Mouse (Mus musculus): ENCODE data around the gene Atg16l2. TPM values are rescaled to one million over a fixed set of nuclear protein-coding genes. Genes with fewer than 3 reads are reported as not detected.
A peak's percentile ranks its signal among the peaks of the same experiment; 100 is the strongest.

Atg16l2 gene
- polyA plus RNA-seq, 1 experiment, result not detected

GRCm38 (mm10) chr7:101301361-101301880, 630 bp downstream of the Atg16l2 start:
- TF ChIP-seq POLR2A (IDR thresholded peaks at IDR 0.05; ENCODE audit: insufficient read depth, low read depth, low read length) (no peak), CTCF (IDR thresholded peaks at IDR 0.05; ENCODE audit: insufficient read depth, low read depth, low read length) (no peak)
- H3K4me3 ChIP-seq (ENCODE audit: insufficient read depth, low read depth, low read length), result peak overlapping the region; percentile 70
- peaks cover 19% of the 10 kb centered on the region for H3K4me1 ChIP-seq (ENCODE audit: control insufficient read depth, insufficient read depth, low read length)
- peak overlapping the region; percentile 79 for H3K27ac ChIP-seq (ENCODE audit: insufficient read depth, low read depth, low read length)
- WGBS, result 1% methylated on average over 30 of the region's 30 CpGs

GRCm38 (mm10) chr7:101298375-101298774, 3.7 kb downstream of the Atg16l2 start:
- 92% methylated on average over 3 of the region's 3 CpGs for WGBS
- TF ChIP-seq CTCF (IDR thresholded peaks at IDR 0.05; ENCODE audit: insufficient read depth, low read depth, low read length) (no peak), POLR2A (IDR thresholded peaks at IDR 0.05; ENCODE audit: insufficient read depth, low read depth, low read length) (no peak)

GRCm38 (mm10) chr7:101297023-101297405, 5.0 kb downstream of the Atg16l2 start:
- peak overlapping the region; percentile 18; the same call in 1 of the 2 replicates for H3K27ac ChIP-seq (ENCODE audit: insufficient read depth, low read depth, low read length)
- H3K4me3 ChIP-seq (ENCODE audit: insufficient read depth, low read depth, low read length), result peak overlapping the region; percentile 34
- peaks cover 21% of the 10 kb centered on the region for H3K4me1 ChIP-seq (ENCODE audit: control insufficient read depth, insufficient read depth, low read length)
- WGBS, result 27% methylated on average over 8 of the region's 8 CpGs
- TF ChIP-seq POLR2A (IDR thresholded peaks at IDR 0.05; ENCODE audit: insufficient read depth, low read depth, low read length) (no peak), CTCF (IDR thresholded peaks at IDR 0.05; ENCODE audit: insufficient read depth, low read depth, low read length) (no peak)

More at GRCm38 (mm10) chr7:101298375-101298774, 3.7 kb downstream of the Atg16l2 start:
- Histone ChIP-seq H3K4me3 (ENCODE audit: insufficient read depth, low read depth, low read length) (no peak overlapping the region), H3K27ac (ENCODE audit: insufficient read depth, low read depth, low read length) (no peak overlapping the region), H3K4me1 (ENCODE audit: control insufficient read depth, insufficient read depth, low read length) (peaks cover 21% of the 10 kb centered on the region)

GRCm38 (mm10) chr7:101296252-101297022, 5.6 kb downstream of the Atg16l2 start:
- Histone ChIP-seq H3K27ac (ENCODE audit: insufficient read depth, low read depth, low read length) (peak overlapping the region; percentile 18; the same call in 1 of the 2 replicates), H3K4me3 (ENCODE audit: insufficient read depth, low read depth, low read length) (peak overlapping the region; percentile 34), H3K4me1 (ENCODE audit: control insufficient read depth, insufficient read depth, low read length) (peaks cover 21% of the 10 kb centered on the region)
- 11% methylated on average over 35 of the region's 35 CpGs for WGBS
- TF ChIP-seq CTCF (IDR thresholded peaks at IDR 0.05; ENCODE audit: insufficient read depth, low read depth, low read length) (no peak), POLR2A (IDR thresholded peaks at IDR 0.05; ENCODE audit: insufficient read depth, low read depth, low read length) (no peak)

- WGBS, result 63% methylated on average over 1 of the region's 1 CpGs
- Histone ChIP-seq H3K4me1 (ENCODE audit: control insufficient read depth, insufficient read depth, low read length) (peaks cover 17% of the 10 kb centered on the region), H3K4me3 (ENCODE audit: insufficient read depth, low read depth, low read length) (no peak overlapping the region), H3K27ac (ENCODE audit: insufficient read depth, low read depth, low read length) (no peak overlapping the region)
- TF ChIP-seq CTCF (IDR thresholded peaks at IDR 0.05; ENCODE audit: insufficient read depth, low read depth, low read length), result no peak
- TF ChIP-seq POLR2A (IDR thresholded peaks at IDR 0.05; ENCODE audit: insufficient read depth, low read depth, low read length), result no peak
Observed at GRCm38 (mm10) chr7:101295438-101295837, 6.6 kb downstream of the Atg16l2 start.

GRCm38 (mm10) chr7:101293611-101294010, 8.4 kb downstream of the Atg16l2 start:
- 59% methylated on average over 4 of the region's 4 CpGs for WGBS
- no peak for TF ChIP-seq POLR2A (IDR thresholded peaks at IDR 0.05; ENCODE audit: insufficient read depth, low read depth, low read length)
- TF ChIP-seq CTCF (IDR thresholded peaks at IDR 0.05; ENCODE audit: insufficient read depth, low read depth, low read length), result no peak
- Histone ChIP-seq H3K4me3 (ENCODE audit: insufficient read depth, low read depth, low read length) (no peak overlapping the region), H3K27ac (ENCODE audit: insufficient read depth, low read depth, low read length) (no peak overlapping the region), H3K4me1 (ENCODE audit: control insufficient read depth, insufficient read depth, low read length) (peaks cover 12% of the 10 kb centered on the region)

GRCm38 (mm10) chr7:101293138-101293537, 8.9 kb downstream of the Atg16l2 start:
- Histone ChIP-seq H3K27ac (ENCODE audit: insufficient read depth, low read depth, low read length) (no peak overlapping the region), H3K4me3 (ENCODE audit: insufficient read depth, low read depth, low read length) (no peak overlapping the region), H3K4me1 (ENCODE audit: control insufficient read depth, insufficient read depth, low read length) (peaks cover 12% of the 10 kb centered on the region)
- 71% methylated on average over 4 of the region's 4 CpGs for WGBS
- TF ChIP-seq CTCF (IDR thresholded peaks at IDR 0.05; ENCODE audit: insufficient read depth, low read depth, low read length) (no peak), POLR2A (IDR thresholded peaks at IDR 0.05; ENCODE audit: insufficient read depth, low read depth, low read length) (no peak)

GRCm38 (mm10) chr7:101292696-101293095, 9.4 kb downstream of the Atg16l2 start:
- H3K4me3 ChIP-seq (ENCODE audit: insufficient read depth, low read depth, low read length), result no peak overlapping the region
- H3K27ac ChIP-seq (ENCODE audit: insufficient read depth, low read depth, low read length), result no peak overlapping the region
- H3K4me1 ChIP-seq (ENCODE audit: control insufficient read depth, insufficient read depth, low read length), result peaks cover 9% of the 10 kb centered on the region
- TF ChIP-seq CTCF (IDR thresholded peaks at IDR 0.05; ENCODE audit: insufficient read depth, low read depth, low read length) (no peak), POLR2A (IDR thresholded peaks at IDR 0.05; ENCODE audit: insufficient read depth, low read depth, low read length) (no peak)
- 92% methylated on average over 1 of the region's 1 CpGs for WGBS

GRCm38 (mm10) chr7:101292086-101292485, 10.0 kb downstream of the Atg16l2 start:
- Histone ChIP-seq H3K4me1 (ENCODE audit: control insufficient read depth, insufficient read depth, low read length) (peaks cover 8% of the 10 kb centered on the region), H3K27ac (ENCODE audit: insufficient read depth, low read depth, low read length) (no peak overlapping the region), H3K4me3 (ENCODE audit: insufficient read depth, low read depth, low read length) (no peak overlapping the region)
- TF ChIP-seq CTCF (IDR thresholded peaks at IDR 0.05; ENCODE audit: insufficient read depth, low read depth, low read length) (no peak), POLR2A (IDR thresholded peaks at IDR 0.05; ENCODE audit: insufficient read depth, low read depth, low read length) (no peak)
- 94% methylated on average over 2 of the region's 4 CpGs for WGBS
